Comparison of ENCODE assay signal across 9 mouse cellular contexts in genomic region chr4:154273000-154273399, GRCm38 (mm10). TPM values are rescaled to one million over a fixed set of nuclear protein-coding genes. Genes with fewer than 3 reads are reported as not detected.
DNase-seq lines count a peak whose midpoint lies in the region; ATAC-seq and TF ChIP-seq lines count a peak whose summit lies in the region.
"Had no signal": no experiment of that assay in that cellular context is flagged by ENCODE, and none has a peak within 500 bp of the region (broad histone marks: within the 10 kb centered on the region; RNA-seq: fewer than 3 reads in every experiment).

No protein-coding gene starts in this region.

- no peak overlapping the region for H3K4me2 ChIP-seq in forebrain, embryonic 14.5 days (ENCODE audit: low read length)
- H3K4me2 ChIP-seq in forebrain, embryonic 15.5 days (replicated peaks), result no peak overlapping the region
- H3K4me2 ChIP-seq in lung, embryonic 14.5 days, result no peak overlapping the region
- H3K4me2 ChIP-seq: liver, embryonic 15.5 days had no signal

- no peak for TF ChIP-seq POLR2A in bone marrow, adult 2 months (IDR thresholded peaks at IDR 0.05; ENCODE audit: borderline replicate concordance, control insufficient read depth, low read depth, low read length)

- no peaks in the 10 kb centered on the region for H3K9me3 ChIP-seq in forebrain, embryonic 14.5 days (replicated peaks; ENCODE audit: control insufficient read depth, low read length)
- no peaks in the 10 kb centered on the region for H3K9me3 ChIP-seq in forebrain, embryonic 15.5 days
- no peaks in the 10 kb centered on the region for H3K9me3 ChIP-seq in lung, embryonic 14.5 days (ENCODE audit: low read depth, low read length)
- H3K9me3 ChIP-seq: liver, embryonic 15.5 days had no signal

- 0 out of 2 replicates have a peak, but pooled peaks cover 4% of the 10 kb centered on the region for H3K36me3 ChIP-seq in forebrain, embryonic 14.5 days (ENCODE audit: control insufficient read depth, insufficient read depth, low read length)
- H3K36me3 ChIP-seq in forebrain, embryonic 15.5 days, result no peaks in the 10 kb centered on the region
- 0 out of 2 replicates have a peak, but pooled peaks cover 5% of the 10 kb centered on the region for H3K36me3 ChIP-seq in lung, embryonic 14.5 days (ENCODE audit: insufficient read depth)
- no peaks in the 10 kb centered on the region for H3K36me3 ChIP-seq in splenic B cell, adult 2 months (ENCODE audit: control insufficient read depth, insufficient read depth, low read length, poor library complexity, severe bottlenecking)
- H3K36me3 ChIP-seq: liver, embryonic 15.5 days had no signal

- no peaks in the 10 kb centered on the region for H3K27me3 ChIP-seq in forebrain, embryonic 14.5 days (replicated peaks; ENCODE audit: control insufficient read depth, insufficient read depth, low read length)
- no peaks in the 10 kb centered on the region for H3K27me3 ChIP-seq in forebrain, embryonic 15.5 days
- no peaks in the 10 kb centered on the region for H3K27me3 ChIP-seq in lung, embryonic 14.5 days (ENCODE audit: insufficient read depth, low read length)
- H3K27me3 ChIP-seq in splenic B cell, adult 2 months (ENCODE audit: control insufficient read depth, insufficient read depth, low read length, poor library complexity, severe bottlenecking), result no peaks in the 10 kb centered on the region
- H3K27me3 ChIP-seq: liver, embryonic 15.5 days had no signal

- peak; percentile 45; the same call in 1 of the 2 replicates for TF ChIP-seq CTCF in bone marrow, adult 2 months (IDR thresholded peaks at IDR 0.05; ENCODE audit: control insufficient read depth, insufficient read depth, low read length)
- peak; percentile 87 for TF ChIP-seq CTCF in lung, embryonic 14.5 days (IDR thresholded peaks at IDR 0.05; ENCODE audit: low read depth)

- WGBS in forebrain, embryonic 14.5 days, result 53% methylated on average over 3 of the region's 3 CpGs
- 57% methylated on average over 3 of the region's 3 CpGs for WGBS in forebrain, embryonic 15.5 days
- 66% methylated on average over 3 of the region's 3 CpGs for WGBS in bone marrow, adult 2 months
- 51% methylated on average over 3 of the region's 3 CpGs for WGBS in lung, embryonic 14.5 days

- no peaks in the 10 kb centered on the region for H3K4me1 ChIP-seq in forebrain, embryonic 14.5 days (ENCODE audit: control insufficient read depth, insufficient read depth, low read length)
- no peaks in the 10 kb centered on the region for H3K4me1 ChIP-seq in forebrain, embryonic 15.5 days
- no peaks in the 10 kb centered on the region for H3K4me1 ChIP-seq in bone marrow, adult 2 months (ENCODE audit: control insufficient read depth, insufficient read depth, low read length)
- no peaks in the 10 kb centered on the region for H3K4me1 ChIP-seq in lung, embryonic 14.5 days (ENCODE audit: insufficient read depth)
- H3K4me1 ChIP-seq: liver, embryonic 15.5 days had no signal

- no peak overlapping the region for H3K27ac ChIP-seq in forebrain, embryonic 14.5 days (ENCODE audit: low read depth, low read length)
- H3K27ac ChIP-seq in forebrain, embryonic 15.5 days (replicated peaks), result no peak overlapping the region
- H3K27ac ChIP-seq in bone marrow, adult 2 months (ENCODE audit: control insufficient read depth, insufficient read depth, low read depth, low read length, poor library complexity), result no peak overlapping the region
- no peak overlapping the region for H3K27ac ChIP-seq in lung, embryonic 14.5 days (ENCODE audit: low read depth)
- H3K27ac ChIP-seq: liver, embryonic 15.5 days had no signal

- DNase-seq in forebrain, embryonic 14.5 days (ENCODE audit: low spot score), result peak; percentile 75
- DNase-seq in 3T3-L1 (ENCODE audit: low read depth, low spot score), result peak; percentile 74
- DNase-seq in gastrocnemius, postnatal 10 days, result peak; percentile 60
- peak; percentile 55 to 86 for DNase-seq in kidney, postnatal 25 days
- DNase-seq in lung, embryonic 14.5 days, result peak; percentile 88
- DNase-seq in splenic B cell, adult 2 months (ENCODE audit: low read depth, low spot score), result peak; percentile 56

- H3K9ac ChIP-seq in forebrain, embryonic 14.5 days (ENCODE audit: low read length), result no peak overlapping the region
- no peak overlapping the region for H3K9ac ChIP-seq in forebrain, embryonic 15.5 days (replicated peaks)
- no peak overlapping the region for H3K9ac ChIP-seq in lung, embryonic 14.5 days
- H3K9ac ChIP-seq: liver, embryonic 15.5 days had no signal

- H3K4me3 ChIP-seq in forebrain, embryonic 14.5 days (ENCODE audit: low read depth, low read length), result no peak overlapping the region
- no peak overlapping the region for H3K4me3 ChIP-seq in forebrain, embryonic 15.5 days
- H3K4me3 ChIP-seq in bone marrow, adult 2 months (replicated peaks; ENCODE audit: control insufficient read depth, low read depth, low read length), result no peak overlapping the region
- no peak overlapping the region for H3K4me3 ChIP-seq in lung, embryonic 14.5 days (ENCODE audit: low read depth, low read length)
- H3K4me3 ChIP-seq: liver, embryonic 15.5 days had no signal

- no peak for ATAC-seq in forebrain, embryonic 14.5 days
- ATAC-seq in forebrain, embryonic 15.5 days (replicated peaks), result no peak; the same call in 1 of the 2 replicates
- ATAC-seq in lung, embryonic 14.5 days (ENCODE audit: insufficient read depth), result no peak

RNA-seq across cellular contexts. Expression of gene Arhgef16, which starts 28.5 kb away (rescaled TPM):
- polyA plus RNA-seq in forebrain, embryonic 14.5 days (2014; fragmentation: Nextera tagmentation; extraction: Ambion mirVana), result 0.32 and 0.56 TPM in 2 replicates
- polyA plus RNA-seq in forebrain, embryonic 15.5 days (2015; fragmentation: Nextera tagmentation; extraction: Ambion mirVana), result 0.60 and 0.63 TPM in 2 replicates
- 1.7 TPM in 1 of 2 replicates, not detected in the other for polyA plus RNA-seq in bone marrow, adult 2 months (2011; ENCODE audit: insufficient read depth, insufficient read length, low replicate concordance, missing spikeins)
- total RNA-seq in gastrocnemius, postnatal 10 days (2021), result under 1 TPM; 0.45 to 0.99 TPM
- polyA plus RNA-seq in lung, embryonic 14.5 days (2014; fragmentation: Nextera tagmentation; extraction: Ambion mirVana), result 15.4 and 16.2 TPM in 2 replicates
